Mouse (Mus musculus) midbrain, embryonic 15.5 days (tissue): ENCODE data around the gene Acbd7. TPM values are rescaled to one million over a fixed set of nuclear protein-coding genes. Genes with fewer than 3 reads are reported as not detected.

ENCODE experiments used
- ATAC-seq: fragments of 200-750 bp; cut with Nextera tagmentation; replicated peaks from 2 replicates; pipeline ENCODE4 v1.8.0; 2017; ENCODE audit warnings: moderate TSS enrichment
- H3K27ac ChIP-seq: fragments of 300-500 bp; sonication (generic); 2 replicates; pipeline ENCODE4 v1.5.1; 2015; ENCODE audit warnings: mild to moderate bottlenecking, inconsistent platforms
- H3K27me3 ChIP-seq: fragments of 300-500 bp; sonication (generic); replicated peaks from 2 replicates; pipeline ENCODE4 v1.6.1; 2015; ENCODE audit warnings: inconsistent platforms
- H3K36me3 ChIP-seq: fragments of 300-500 bp; sonication (generic); replicated peaks from 2 replicates; pipeline ENCODE4 v1.6.1; 2015; ENCODE audit warnings: inconsistent platforms
- H3K4me1 ChIP-seq: fragments of 300-500 bp; sonication (generic); 2 replicates; pipeline ENCODE4 v1.6.1; 2015; ENCODE audit warnings: inconsistent platforms
- H3K4me2 ChIP-seq: fragments of 300-500 bp; sonication (generic); 2 replicates; pipeline ENCODE4 v1.6.1; 2015; ENCODE audit warnings: inconsistent platforms, mild to moderate bottlenecking, moderate library complexity
- H3K4me3 ChIP-seq: fragments of 300-500 bp; sonication (generic); 2 replicates; pipeline ENCODE4 v1.5.1; 2015; ENCODE audit warnings: mild to moderate bottlenecking, inconsistent platforms
- H3K9ac ChIP-seq: fragments of 300-500 bp; sonication (generic); 2 replicates; pipeline ENCODE4 v1.6.1; 2015; ENCODE audit warnings: mild to moderate bottlenecking, inconsistent platforms
- H3K9me3 ChIP-seq: fragments of 300-500 bp; sonication (generic); 2 replicates; pipeline ENCODE4 v1.6.1; 2016; ENCODE audit warnings: inconsistent platforms
- WGBS: fragments of 180-500 bp; shearing (Covaris S2); methylation state at CpG from one replicate; pipeline ENCODE4 v1.1.7; 2015; ENCODE audit warnings: mixed read lengths; 5-methylcytosine and 5-hydroxymethylcytosine counted together
- polyA plus RNA-seq: library from polyadenylated mRNA; unstranded; fragments of >200 nt; fragmentation: Nextera tagmentation; extraction: Ambion mirVana; gene quantifications from 2 replicates; pipeline ENCODE4 v1.2.1, GENCODE M21; 2015

Gene Acbd7
- polyA plus RNA-seq, 1 experiment from 2014 or later: 1.6 TPM

DNA sequence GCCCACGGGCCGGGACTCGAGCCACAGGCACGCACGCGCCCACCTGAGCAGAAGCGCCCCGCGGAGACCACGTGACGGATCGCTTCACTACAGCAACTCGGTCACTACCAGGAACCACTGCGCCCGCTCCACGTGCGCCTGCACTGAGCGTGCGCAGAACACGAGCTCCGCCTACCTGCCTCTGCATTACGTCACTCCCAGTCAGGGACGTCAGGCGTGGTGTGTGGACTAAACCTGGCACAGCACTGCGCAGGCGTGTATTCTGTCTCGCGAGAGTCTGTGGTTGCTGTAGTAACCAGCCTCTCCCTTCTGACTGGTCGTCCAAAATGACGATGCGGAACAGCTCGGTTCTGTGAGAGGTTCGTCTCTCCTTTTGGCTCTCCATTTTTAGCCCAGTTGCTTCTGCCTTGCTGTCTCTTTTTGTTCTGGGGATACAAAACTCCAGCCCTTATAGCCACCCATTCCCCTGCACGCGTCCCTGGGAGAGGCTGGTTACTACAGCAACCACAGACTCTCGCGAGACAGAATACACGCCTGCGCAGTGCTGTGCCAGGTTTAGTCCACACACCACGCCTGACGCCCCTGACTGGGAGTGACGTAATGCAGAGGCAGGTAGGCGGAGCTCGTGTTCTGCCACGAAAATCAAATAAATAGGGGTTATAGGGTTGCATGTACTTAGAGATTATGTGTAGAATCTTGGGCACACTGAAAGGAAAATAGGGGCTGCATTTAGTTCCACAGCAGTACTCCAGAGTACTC lies 3.3 kb upstream of the Acbd7 start, which contains the start of gene Rpp38:
TSS of gene Rpp38 (minus strand) at position 160 of the 759 bp plus-strand sequence.
- WGBS: under 1% methylated on average over 45 of the region's 45 CpGs
- peaks cover 7% of the 10 kb centered on the region; the same call in 1 of the 2 replicates for H3K36me3 ChIP-seq

DNA sequence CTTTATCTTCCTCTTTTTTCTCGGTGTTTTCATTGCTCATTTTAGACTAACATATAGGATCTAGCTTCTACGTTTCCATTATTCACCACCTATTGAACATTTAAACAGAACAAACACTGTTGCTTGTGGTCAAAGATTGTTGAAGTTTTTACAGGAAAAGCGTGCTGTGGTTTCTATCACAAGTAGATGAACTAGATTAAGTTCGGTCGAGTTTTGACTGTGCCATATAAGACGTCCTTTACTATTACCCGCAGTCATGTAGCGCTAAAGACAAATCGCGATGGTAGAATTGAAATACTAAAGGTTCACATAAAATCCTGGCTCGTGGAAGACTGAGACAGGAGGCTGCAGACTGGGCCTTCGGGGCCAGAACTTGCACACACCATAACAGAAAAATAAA lies 2.2 kb upstream of the Acbd7 start:
- Histone ChIP-seq H3K4me2 (no peak overlapping the region), H3K4me3 (no peak overlapping the region), H3K4me1 (peaks cover 21% of the 10 kb centered on the region), H3K36me3 (no peaks in the 10 kb centered on the region), H3K27ac (no peak overlapping the region), H3K9ac (no peak overlapping the region), H3K27me3 (0 out of 2 replicates have a peak, but pooled peaks cover 6% of the 10 kb centered on the region), H3K9me3 (no peaks in the 10 kb centered on the region)
- WGBS: 91% methylated on average over 12 of the region's 12 CpGs
- ATAC-seq: no peak

More for the DNA sequence above, 3.3 kb upstream of the Acbd7 start, which contains the start of gene Rpp38:
- Histone ChIP-seq H3K9ac (peak within 1 kb of the TSS; percentile 72), H3K9me3 (no peaks in the 10 kb centered on the region), H3K27ac (peak within 1 kb of the TSS; percentile 91), H3K27me3 (0 out of 2 replicates have a peak, but pooled peaks cover under 1% of the 10 kb centered on the region), H3K4me1 (peaks cover 21% of the 10 kb centered on the region), H3K4me2 (peak within 1 kb of the TSS; percentile 56), H3K4me3 (peak within 1 kb of the TSS; percentile 64)
- ATAC-seq: peak; percentile 97

DNA sequence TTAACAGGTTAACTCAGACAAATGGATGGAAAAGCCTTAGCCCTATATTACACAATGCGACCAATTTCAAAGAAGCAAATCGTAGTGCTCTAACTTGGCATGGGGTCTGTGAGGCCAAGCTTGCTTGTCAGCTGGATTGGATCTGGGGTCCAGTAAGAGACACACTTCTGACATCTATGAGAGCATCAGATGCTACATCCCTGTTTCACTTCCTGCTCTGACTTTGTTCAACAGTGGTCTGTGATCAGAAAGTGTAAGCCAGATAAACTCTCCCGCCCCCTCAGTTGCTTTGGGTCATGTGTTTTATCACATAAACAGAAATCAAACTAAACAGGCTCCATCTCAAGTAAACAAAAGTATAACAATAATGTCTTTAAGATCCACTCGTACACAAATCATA lies 12.5 kb downstream of the Acbd7 start:
- no peaks in the 10 kb centered on the region for H3K27me3 ChIP-seq
- no peak for ATAC-seq
- H3K4me1 ChIP-seq: no peaks in the 10 kb centered on the region
- no peak overlapping the region for H3K4me2 ChIP-seq
- no peaks in the 10 kb centered on the region for H3K9me3 ChIP-seq
- H3K9ac ChIP-seq: no peak overlapping the region
- WGBS: 80% methylated on average over 4 of the region's 4 CpGs
- H3K27ac ChIP-seq: no peak overlapping the region
- H3K4me3 ChIP-seq: no peak overlapping the region
- no peaks in the 10 kb centered on the region for H3K36me3 ChIP-seq

DNA sequence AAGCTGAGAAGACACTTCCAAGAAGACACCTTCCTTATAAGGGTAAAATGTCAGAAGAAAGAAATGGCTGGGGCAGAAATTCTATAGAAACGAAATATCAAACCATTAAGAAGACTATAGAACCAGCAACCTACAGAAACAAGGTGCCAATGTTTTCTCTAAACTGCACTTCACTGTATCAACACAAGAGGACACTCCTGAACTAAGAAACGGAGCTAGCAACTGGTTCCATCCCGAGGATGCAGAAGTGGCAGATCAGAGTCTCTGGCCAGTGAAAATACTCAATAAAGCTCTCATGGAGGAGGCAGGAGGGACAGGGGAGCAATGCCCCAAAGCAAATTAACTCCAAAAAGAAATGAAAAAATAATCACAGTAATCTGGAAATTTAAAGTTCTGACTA lies 13.0 kb downstream of the Acbd7 start:
- H3K4me3 ChIP-seq: no peak overlapping the region
- H3K4me2 ChIP-seq: no peak overlapping the region
- H3K36me3 ChIP-seq: no peaks in the 10 kb centered on the region
- H3K27ac ChIP-seq: no peak overlapping the region
- 20% methylated on average over 3 of the region's 3 CpGs for WGBS
- ATAC-seq: 0 out of 2 replicates have a peak, but pooled peaks have one; percentile 39
- H3K27me3 ChIP-seq: no peaks in the 10 kb centered on the region
- H3K4me1 ChIP-seq: no peaks in the 10 kb centered on the region
- H3K9ac ChIP-seq: no peak overlapping the region
- H3K9me3 ChIP-seq: no peaks in the 10 kb centered on the region

DNA sequence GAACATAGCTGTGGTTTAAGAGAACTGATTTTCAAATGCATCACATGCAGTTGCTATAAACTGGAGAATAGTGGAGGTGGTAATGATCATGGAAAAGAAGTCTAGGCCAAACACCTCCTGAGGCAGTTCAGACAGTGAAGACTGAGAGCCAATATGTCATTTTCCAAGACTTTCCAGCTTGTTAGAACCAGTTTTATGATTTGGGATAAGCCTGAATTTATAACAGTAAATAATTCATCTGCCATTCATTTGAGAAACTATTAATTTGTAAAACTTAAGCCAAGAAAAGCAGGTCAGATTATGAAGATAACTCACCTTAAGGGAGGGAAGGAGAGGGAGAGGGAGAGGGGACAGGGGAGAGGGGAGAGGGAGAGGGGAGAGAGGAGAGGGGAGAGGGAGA lies 17.2 kb downstream of the Acbd7 start:
- Histone ChIP-seq H3K4me2 (no peak overlapping the region), H3K9me3 (no peaks in the 10 kb centered on the region), H3K9ac (no peak overlapping the region), H3K27me3 (no peaks in the 10 kb centered on the region), H3K4me3 (no peak overlapping the region), H3K36me3 (no peaks in the 10 kb centered on the region), H3K4me1 (no peaks in the 10 kb centered on the region), H3K27ac (no peak overlapping the region)
- no peak for ATAC-seq

DNA sequence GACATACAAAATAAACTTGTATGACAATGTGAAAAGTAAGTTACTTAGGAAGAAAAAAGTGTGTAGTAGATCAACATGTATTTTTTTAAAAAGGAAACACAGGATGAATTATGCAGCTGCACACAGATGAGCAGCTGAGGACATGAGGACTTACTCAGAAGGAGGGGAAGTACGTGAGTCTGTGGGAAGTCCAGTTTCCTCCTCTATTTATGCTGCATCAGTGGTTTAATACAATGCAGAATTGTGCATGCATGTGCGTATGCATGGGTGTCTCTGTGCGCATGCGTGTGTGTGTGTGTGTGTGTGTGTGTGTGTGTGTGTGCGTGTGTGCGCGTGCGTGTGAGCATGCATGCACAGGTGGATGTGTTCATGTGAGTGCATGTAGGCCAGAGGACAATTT lies 19.8 kb downstream of the Acbd7 start:
- no peak overlapping the region for H3K4me3 ChIP-seq
- no peak overlapping the region for H3K27ac ChIP-seq
- no peak overlapping the region for H3K4me2 ChIP-seq
- no peaks in the 10 kb centered on the region for H3K36me3 ChIP-seq
- H3K4me1 ChIP-seq: no peaks in the 10 kb centered on the region
- H3K9ac ChIP-seq: no peak overlapping the region
- no peaks in the 10 kb centered on the region for H3K27me3 ChIP-seq
- WGBS: 93% methylated on average over 8 of the region's 8 CpGs
- H3K9me3 ChIP-seq: no peaks in the 10 kb centered on the region
- no peak for ATAC-seq

DNA sequence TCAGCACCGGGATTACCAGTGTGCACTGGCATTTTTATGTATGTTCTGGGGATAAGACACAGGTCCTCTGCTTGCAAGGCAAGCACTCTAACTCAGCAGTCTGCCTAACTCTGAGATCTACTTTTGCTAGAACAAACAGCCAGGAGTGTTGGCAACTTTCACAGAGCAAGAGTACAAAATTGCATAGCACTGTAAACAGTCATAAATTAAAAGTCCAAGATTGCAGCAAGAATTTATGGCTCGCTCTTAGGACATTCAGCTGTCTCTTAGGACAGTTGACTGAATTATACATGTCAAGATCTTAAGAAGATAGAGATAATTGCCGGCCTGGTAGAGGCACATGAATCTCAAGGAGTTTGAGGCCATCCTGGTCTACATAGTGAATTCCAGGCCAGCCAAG lies 20.3 kb downstream of the Acbd7 start:
- no peaks in the 10 kb centered on the region for H3K9me3 ChIP-seq
- H3K9ac ChIP-seq: no peak overlapping the region
- no peak overlapping the region for H3K27ac ChIP-seq
- no peaks in the 10 kb centered on the region for H3K27me3 ChIP-seq
- no peaks in the 10 kb centered on the region for H3K36me3 ChIP-seq
- H3K4me2 ChIP-seq: no peak overlapping the region
- ATAC-seq: no peak
- no peak overlapping the region for H3K4me3 ChIP-seq
- H3K4me1 ChIP-seq: no peaks in the 10 kb centered on the region
- WGBS: 79% methylated on average over 3 of the region's 3 CpGs

DNA sequence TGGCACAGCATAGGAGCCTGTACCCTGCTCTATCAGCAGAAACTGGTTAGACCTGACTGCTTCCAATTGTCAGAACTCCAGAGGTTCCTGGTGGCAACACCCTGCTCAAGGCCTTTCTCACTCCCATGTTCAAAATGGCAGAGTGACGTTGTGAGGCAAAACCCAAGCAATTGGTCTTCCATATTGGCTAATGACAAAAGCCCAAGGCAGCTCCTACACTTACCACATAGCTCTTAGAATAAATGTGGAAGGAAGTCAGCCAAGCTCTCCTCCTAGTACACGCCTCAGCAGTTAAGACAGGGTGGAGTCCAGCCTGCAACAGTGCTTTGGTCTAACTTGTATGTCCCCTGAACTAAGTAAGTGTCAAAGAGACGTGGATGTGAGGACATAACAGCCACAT lies 21.9 kb downstream of the Acbd7 start:
- ATAC-seq: no peak
- H3K27ac ChIP-seq: no peak overlapping the region
- H3K27me3 ChIP-seq: no peaks in the 10 kb centered on the region
- H3K4me3 ChIP-seq: no peak overlapping the region
- no peaks in the 10 kb centered on the region for H3K36me3 ChIP-seq
- no peak overlapping the region for H3K4me2 ChIP-seq
- H3K9me3 ChIP-seq: no peaks in the 10 kb centered on the region
- no peak overlapping the region for H3K9ac ChIP-seq
- 80% methylated on average over 3 of the region's 3 CpGs for WGBS
- no peaks in the 10 kb centered on the region for H3K4me1 ChIP-seq

DNA sequence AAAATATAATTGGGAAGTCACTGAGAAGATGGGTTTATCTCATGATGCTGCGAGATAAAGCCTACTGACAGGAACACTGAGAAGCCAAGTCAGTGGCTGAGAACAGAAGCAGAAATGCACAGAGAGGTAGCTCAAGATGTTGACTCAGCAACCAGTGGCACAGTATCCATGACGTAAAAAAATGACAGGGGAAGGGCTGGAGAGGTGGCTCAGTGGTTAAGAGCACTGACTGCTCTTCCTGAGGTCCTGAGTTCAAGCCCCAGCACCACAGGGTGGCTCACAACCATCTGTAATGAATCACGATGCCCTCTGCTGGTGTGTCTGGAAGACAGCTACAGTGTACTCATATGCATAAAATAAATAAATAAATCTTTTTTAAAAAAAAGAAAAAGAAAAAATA lies 25.1 kb downstream of the Acbd7 start:
- ATAC-seq: no peak
- H3K9me3 ChIP-seq: no peaks in the 10 kb centered on the region
- H3K9ac ChIP-seq: no peak overlapping the region
- no peak overlapping the region for H3K27ac ChIP-seq
- no peak overlapping the region for H3K4me2 ChIP-seq
- H3K27me3 ChIP-seq: no peaks in the 10 kb centered on the region
- no peaks in the 10 kb centered on the region for H3K4me1 ChIP-seq
- no peak overlapping the region for H3K4me3 ChIP-seq
- 85% methylated on average over 3 of the region's 3 CpGs for whole genome bisulfite sequencing
- H3K36me3 ChIP-seq: no peaks in the 10 kb centered on the region

DNA sequence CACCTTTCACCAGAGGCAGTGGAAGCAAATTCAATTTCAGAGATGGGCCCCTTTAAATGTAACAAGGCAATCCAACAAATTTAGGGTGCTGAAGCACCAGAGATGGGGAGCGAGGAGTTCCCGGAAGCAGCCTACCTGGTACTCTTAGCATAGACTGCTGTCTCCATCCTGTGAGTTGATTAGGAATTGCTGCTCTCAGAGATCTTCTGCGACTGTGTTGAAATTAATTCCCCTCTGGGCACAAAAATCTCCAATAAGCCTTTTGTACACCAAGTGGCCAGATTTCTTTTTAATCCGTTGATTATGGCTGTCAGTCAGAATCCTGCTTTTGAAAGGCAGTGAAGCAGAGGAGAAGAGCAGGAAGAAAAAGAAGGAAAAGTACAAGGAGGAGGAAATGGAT lies 29.2 kb downstream of the Acbd7 start:
- H3K27me3 ChIP-seq: no peaks in the 10 kb centered on the region
- 0 out of 2 replicates have a peak, but pooled peaks have one; percentile 52 for ATAC-seq
- H3K36me3 ChIP-seq: no peaks in the 10 kb centered on the region
- H3K4me2 ChIP-seq: no peak overlapping the region
- no peaks in the 10 kb centered on the region for H3K4me1 ChIP-seq
- H3K9me3 ChIP-seq: no peaks in the 10 kb centered on the region
- 25% methylated on average over 4 of the region's 4 CpGs for WGBS
- H3K4me3 ChIP-seq: no peak overlapping the region
- no peak overlapping the region for H3K9ac ChIP-seq
- no peak overlapping the region for H3K27ac ChIP-seq

DNA sequence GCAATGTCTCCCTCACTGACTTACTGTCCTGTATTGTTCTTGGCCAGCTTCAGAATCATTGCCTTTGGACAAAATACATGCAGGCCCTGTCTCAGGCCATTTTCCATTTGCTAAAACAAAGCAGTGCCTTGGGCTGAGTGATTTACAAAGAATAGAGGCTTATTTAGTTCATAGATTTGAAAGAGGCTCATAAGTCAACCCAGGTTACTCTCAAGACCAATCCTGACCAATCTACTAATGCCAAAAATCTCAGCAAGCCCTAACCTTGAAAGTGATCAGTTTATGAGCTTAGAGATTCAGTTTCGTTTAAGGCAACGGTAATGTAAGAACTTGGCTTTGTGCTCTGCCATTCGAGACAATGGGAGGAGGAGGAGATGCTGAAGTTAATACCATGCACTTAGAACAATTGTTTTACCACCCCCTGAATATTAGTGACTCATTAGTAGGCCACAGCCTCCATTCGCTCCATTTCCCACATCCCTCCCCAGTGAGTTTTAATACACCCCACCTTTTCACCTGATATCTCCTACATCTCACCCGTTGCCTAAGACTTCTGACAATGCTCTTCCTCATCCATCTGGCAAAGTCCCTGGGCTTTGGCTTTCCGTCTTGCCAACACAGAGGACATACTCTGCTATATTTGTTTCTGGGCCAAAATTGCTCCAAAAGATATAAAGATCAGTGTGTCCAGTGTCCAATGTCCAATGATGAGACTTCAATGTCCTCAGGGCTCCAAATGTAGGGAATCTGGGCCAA lies 51.3 kb downstream of the Acbd7 start:
- no peaks in the 10 kb centered on the region for H3K4me1 ChIP-seq
- 87% methylated on average over 6 of the region's 6 CpGs for WGBS
- no peak overlapping the region for H3K4me3 ChIP-seq
- H3K4me2 ChIP-seq: no peak overlapping the region
- no peak for ATAC-seq
- no peaks in the 10 kb centered on the region for H3K27me3 ChIP-seq
- H3K36me3 ChIP-seq: no peaks in the 10 kb centered on the region
- H3K9ac ChIP-seq: no peak overlapping the region
- H3K9me3 ChIP-seq: no peaks in the 10 kb centered on the region
- no peak overlapping the region for H3K27ac ChIP-seq
